Mouse (Mus musculus) left cerebral cortex, adult 2 months (tissue): Measurements from ENCODE around the gene Cacnb1. TPM values are rescaled to one million over a fixed set of nuclear protein-coding genes. Genes with fewer than 3 reads are reported as not detected.

Experiments
- DNase-seq, 2 experiments: peaks; one replicate each; pipeline ENCODE4 v3.0.0; 2021 to 2022; ENCODE audit warnings: low spot score in 2 of 2, mixed read lengths in 1 of 2; ENCODE audit errors: extremely low spot score in 1 of 2
- H3K27ac ChIP-seq: fragments of 200-600 bp; 2 replicates; pipeline ENCODE4 v1.8.1; 2022
- H3K4me3 ChIP-seq: fragments of 200-600 bp; 2 replicates; pipeline ENCODE4 v1.8.1; 2022
- CTCF ChIP-seq: fragments of 200-600 bp; IDR thresholded peaks from 2 replicates; pipeline ENCODE4 v1.8.1; 2022; ENCODE audit warnings: antibody characterized with exemption, mild to moderate bottlenecking, moderate library complexity
- intact Hi-C: fragments of 180-260 bp; cut with DNase I; formaldehyde crosslinking; loops from one replicate; pipeline ENCODE4 v1.15.1; 2025
- microRNA-seq, 2 experiments: library from miRNA; unstranded; fragments of <30 nt; microRNA quantifications; one replicate each; pipeline ENCODE4 v1.2.0; 2021
- total RNA-seq, 2 experiments: library from RNA; stranded (reverse); gene quantifications; 2 replicates each; pipeline ENCODE4 v1.2.3; 2021

Cacnb1 gene
- total RNA-seq, 2 experiments from 2014 or later, result 150 to 170 TPM

DNA sequence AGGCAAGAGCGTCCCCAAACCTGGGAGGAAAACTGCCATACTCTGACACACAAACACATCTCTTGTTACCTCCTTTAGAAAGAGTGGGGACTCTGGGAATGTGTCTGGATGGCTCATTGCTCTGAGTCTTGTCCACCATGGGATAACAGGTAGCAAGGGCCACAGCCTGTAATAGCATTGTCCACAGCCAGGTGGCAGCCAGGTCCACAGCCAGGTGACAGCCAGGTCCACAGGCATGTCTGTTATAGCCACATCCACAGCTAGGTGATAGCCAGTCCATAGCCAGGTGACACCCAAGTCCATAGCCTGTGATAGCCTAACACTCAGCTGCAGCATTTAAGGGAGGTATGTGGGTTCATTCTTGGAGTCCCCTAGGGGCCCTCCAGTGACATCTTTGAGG is 61.9 kb downstream of the Cacnb1 start:
- H3K27ac ChIP-seq, result no peak overlapping the region
- H3K4me3 ChIP-seq, result no peak overlapping the region
- peak; percentile 25; the same call in 1 of the 2 replicates for TF ChIP-seq CTCF
- no peak for DNase-seq
- intact Hi-C loops, result no loop called here

DNA sequence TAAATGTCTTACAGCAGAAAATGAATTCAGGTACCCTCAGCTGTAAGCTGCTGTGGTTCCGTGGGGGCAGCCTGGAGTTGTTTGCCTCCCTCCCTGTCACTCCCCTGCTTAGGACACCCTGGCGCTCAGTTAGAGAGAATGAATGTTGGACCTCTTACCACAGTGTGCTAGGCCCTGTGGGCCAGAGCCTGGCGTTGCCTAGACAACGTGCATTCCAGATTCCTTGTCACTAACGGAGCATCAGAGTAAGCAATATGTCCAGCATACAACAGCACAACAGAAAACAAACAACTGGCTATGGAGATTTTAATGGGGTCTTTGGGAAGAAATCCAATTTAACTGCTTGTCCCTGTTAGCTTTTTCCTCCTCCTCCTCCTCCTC is 63.5 kb downstream of the Cacnb1 start:
- Histone ChIP-seq H3K4me3 (no peak overlapping the region), H3K27ac (peak overlapping the region; percentile 57)
- no peak for TF ChIP-seq CTCF
- DNase-seq, result no peak
- intact Hi-C loops, result no loop called here

DNA sequence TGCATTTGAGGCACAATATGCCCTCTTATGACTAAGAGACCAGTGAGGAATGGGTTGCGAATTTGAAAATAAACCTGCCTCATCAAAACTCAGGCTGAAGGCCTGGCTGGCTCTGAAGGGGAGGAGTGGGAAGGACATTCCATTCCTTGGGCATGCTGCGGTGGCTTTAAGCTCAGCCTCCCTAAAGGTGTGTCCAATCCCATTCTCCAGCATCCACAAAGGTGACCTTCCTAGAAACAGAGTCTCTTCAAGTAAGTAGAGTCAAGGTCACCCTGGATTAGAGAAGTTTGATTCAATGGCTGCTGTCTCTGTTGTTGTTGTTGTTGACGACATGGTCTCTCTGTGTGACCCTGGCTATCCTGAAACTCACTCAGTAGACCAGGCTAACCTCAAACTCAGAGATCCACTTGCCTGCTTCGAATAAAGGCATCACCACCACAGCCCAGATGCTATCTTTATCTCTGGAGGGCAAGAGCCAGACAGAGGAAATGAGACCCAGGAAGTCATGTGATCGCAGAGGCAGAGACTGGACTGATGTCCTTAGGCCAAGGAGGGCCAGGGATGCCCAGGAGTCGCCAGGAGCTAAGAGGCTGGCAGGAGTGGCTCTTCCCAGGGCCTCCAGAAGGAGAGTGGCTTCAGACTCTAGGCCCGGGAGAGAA is 64.1 kb downstream of the Cacnb1 start:
- no peak overlapping the region for H3K4me3 ChIP-seq
- intact Hi-C loops, result no loop called here
- DNase-seq, result no peak
- peak overlapping the region; percentile 57 for H3K27ac ChIP-seq
- no peak for TF ChIP-seq CTCF

DNA sequence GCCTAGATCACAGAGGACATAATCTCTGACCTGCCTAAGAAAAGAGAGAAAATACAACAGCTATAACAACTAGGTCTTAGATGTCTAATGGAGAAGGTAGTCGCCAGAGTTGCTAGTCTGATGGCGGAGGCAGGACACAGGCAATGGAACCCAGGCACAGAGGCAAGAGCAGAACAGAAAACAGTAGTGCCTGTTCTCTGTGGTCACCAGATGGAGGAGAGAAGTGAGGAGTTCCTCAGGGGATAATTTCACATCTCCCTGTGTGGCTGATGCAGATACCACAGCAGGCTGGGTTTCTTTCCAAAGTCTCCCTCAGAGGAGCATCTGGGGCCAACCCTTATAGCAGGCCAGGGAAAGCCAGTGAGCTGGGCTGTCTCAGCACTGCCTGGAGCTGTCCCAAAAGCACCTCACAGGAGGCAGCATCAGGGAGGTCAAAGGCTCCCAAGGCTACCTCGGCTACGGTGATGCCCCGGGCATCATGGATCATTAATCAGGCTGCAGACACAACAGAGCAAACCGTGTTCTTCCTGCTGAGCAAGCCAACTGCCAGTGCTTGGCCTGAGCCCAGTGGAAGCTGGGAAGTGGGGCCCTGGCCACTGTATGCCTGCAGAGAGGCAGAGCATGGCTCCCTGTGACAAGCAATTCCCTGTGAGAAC is 65.8 kb downstream of the Cacnb1 start:
- no peak for TF ChIP-seq CTCF
- Histone ChIP-seq H3K27ac (peak overlapping the region; percentile 19; the same call in 1 of the 2 replicates), H3K4me3 (no peak overlapping the region)
- no peak for DNase-seq
- intact Hi-C loops, result no loop called here

DNA sequence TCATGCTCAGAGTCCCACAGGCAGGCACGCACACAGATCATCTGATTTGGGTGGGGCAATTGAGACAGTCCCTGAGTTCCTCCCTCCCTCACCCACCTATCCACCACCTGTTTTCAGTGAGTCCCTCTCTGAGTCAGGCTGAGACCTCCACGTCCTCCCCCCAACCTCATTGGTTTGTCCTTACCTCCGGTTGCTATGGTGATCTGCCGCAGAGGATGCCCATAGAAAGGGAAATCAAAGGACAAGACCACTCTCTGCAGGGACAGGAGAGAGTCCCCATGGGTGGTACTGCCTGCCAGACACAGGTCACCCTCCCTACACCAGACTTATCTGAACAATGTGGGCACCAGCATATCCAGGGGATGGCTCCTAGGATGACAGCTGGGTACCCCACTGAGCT is 66.9 kb downstream of the Cacnb1 start:
- no peak overlapping the region for H3K27ac ChIP-seq
- H3K4me3 ChIP-seq, result no peak overlapping the region
- no peak for TF ChIP-seq CTCF
- DNase-seq, result no peak
- intact Hi-C loops, result no loop called here

DNA sequence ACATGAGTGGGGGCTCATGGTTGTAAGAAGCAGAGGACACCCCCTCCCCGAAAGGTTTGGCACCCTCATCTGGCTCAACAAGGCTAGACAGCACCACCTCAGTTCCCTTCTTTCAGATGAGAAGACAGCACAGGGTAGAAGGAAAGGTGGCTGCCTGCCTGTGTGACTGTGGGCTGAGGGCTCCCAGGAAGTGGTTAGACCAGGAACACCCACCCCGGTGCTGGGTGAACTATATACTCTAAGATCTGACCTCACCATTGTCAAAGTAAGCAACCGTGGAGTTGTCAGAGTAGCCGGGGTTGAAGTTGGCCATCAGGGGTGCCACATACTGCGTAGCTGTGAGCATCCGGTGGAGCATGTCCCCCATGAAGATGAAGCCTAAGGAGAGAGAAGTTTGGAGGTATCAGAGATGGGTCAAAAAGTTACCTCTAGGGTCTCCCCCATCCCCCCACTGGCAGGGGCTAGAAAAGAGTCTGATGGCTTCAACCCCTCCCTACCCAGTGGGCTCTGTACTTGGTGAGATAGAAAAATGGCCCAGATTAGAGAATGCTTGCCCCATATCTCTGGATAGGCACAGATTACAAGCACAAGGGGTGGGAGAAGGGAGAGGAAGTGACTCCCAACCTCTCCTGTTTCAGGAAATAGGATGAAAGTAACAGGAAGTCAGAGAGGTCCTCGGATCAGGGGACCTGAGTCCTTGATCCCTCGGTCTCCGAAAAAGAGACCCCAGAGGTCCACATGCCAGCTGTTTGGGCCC is 67.5 kb downstream of the Cacnb1 start:
- no peak for TF ChIP-seq CTCF
- intact Hi-C loops, result no loop called here
- no peak for DNase-seq

DNA sequence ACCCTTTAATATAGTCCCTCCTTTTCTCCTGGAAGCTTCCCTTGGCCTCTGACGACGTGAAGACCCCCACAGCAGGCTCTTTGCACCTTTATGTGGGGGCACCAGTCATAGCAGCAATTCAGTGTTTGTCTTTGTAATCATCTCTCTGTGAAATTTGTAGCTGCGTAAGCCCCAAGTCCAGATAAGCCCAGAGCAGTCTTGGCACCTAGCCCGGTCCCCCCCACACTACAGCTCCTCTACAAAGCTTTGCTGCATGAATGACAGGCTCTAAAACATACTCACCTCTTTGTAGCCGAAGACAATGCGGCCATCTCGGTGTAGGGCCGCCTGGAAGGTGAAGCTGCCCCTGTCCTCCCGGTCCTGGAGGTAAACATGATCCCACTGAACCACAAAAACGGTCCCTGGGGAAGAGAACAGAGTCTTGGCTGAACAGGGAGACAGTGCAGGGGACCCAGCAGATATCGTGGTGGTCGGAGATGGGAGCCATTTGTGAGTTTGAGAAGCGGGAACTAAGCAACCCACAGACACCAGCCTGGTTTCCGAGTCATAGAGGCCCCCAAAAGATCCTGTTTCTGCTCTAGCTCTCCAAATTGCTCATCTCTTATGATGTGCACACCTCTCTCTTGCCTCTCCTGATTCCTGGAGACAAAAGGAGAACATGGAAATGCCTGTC is 68.2 kb downstream of the Cacnb1 start:
- Histone ChIP-seq H3K27ac (no peak overlapping the region), H3K4me3 (no peak overlapping the region)
- TF ChIP-seq CTCF, result no peak
- intact Hi-C loops, result no loop called here
- no peak for DNase-seq

More for the DNA sequence above, 67.5 kb downstream of the Cacnb1 start:
- no peak overlapping the region for H3K4me3 ChIP-seq
- no peak overlapping the region for H3K27ac ChIP-seq

DNA sequence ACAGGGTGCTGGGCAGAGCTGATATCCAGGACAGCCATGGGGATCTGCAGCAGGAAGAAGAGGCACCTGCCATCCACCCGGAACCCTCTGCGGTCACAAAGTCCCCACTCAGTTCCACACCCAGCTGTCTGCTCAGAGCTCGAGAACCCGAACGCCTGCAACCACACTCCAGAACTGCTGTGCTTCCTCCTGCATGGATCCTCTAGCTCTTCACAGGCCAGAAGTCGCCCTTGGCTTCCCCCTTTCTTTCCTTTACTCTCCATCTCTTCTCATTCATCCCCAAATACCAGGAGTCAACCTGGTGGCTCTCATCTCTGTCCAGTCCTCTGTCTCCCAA is 68.9 kb downstream of the Cacnb1 start:
- no peak for DNase-seq
- Histone ChIP-seq H3K4me3 (no peak overlapping the region), H3K27ac (no peak overlapping the region)
- intact Hi-C loops, result no loop called here
- no peak for TF ChIP-seq CTCF

DNA sequence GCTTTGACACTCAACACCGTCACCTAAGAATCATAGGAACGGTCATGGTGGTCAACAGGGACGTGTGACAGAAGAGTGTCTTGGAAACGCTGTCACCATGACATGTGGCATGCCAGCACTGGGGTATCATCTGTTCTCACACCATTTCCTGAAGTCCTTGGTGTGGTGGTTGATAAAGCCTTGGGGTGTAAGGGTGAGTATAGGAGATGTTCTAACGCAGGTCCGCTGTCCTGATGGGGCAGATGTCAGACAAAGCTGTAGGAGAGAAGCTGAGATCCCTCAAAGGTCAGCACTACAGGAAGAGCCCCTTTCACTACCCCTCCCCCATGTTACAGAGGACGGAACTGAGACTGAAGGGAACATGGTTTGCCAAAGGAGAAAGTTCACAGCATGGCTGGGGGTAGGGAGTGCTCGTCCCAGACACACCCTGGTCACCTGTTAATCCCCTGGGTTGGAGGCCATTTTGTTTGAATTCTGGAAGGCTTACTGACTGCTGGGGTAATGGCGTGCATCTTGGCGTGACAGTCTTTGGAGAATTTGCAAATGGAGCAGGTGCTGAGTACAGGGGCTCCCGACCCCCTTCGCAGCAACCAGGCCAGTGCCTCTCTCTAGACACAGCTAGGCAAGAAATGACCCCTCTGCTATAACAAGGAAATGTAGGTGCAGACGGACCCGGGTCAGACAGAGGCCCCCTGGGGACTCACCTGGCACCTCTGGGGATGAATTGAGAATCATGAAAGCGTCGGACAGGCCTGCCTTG is 69.5 kb downstream of the Cacnb1 start:
- H3K27ac ChIP-seq, result no peak overlapping the region
- H3K4me3 ChIP-seq, result no peak overlapping the region
- TF ChIP-seq CTCF, result no peak
- no peak for DNase-seq
- intact Hi-C loops, result no loop called here

DNA sequence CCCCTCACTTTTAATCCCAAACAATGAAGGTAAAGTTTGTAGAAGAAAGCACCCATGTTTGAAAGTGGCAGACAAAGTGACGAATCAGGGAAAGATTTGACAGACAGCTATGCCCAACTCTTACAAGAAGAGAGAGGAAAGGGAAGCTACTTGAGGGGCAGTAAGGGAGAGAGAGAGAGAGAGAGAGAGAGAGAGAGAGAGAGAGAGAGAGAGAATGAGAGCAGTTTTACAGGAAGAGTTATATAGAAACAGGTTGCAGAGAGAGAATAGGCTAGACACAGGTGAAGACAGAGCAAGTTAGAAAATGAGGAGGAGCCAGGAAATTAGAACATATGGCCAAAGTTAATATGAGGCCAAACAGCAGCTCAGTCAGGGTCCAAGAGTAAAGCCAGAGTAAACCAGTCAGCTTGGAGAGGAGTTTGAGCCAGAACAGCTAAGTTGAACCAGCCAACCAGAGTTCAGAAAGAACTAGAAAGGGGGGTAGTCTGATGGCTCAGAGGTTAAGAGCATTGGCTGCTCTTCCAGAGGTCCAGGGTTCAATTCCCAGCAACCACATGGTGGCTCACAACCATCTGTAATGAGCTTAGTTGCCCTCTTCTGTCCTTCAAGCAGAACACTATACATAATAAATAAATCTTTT is 70.3 kb downstream of the Cacnb1 start:
- Histone ChIP-seq H3K4me3 (no peak overlapping the region), H3K27ac (no peak overlapping the region)
- TF ChIP-seq CTCF, result no peak
- intact Hi-C loops, result no loop called here
- DNase-seq, result no peak

Small RNAs within 50 kb of the gene (microRNA-seq; reads per million reads assigned to microRNA genes)
- gene Gm27597, result 0 reads per million in 2 experiments

Other genes with a start within 250 kb of the Cacnb1 start
- 1 to 10 TPM in 1 of 2 experiments, not detected in 1; 1.0 TPM for gene 1700001P01Rik, start 247.1 kb downstream of the Cacnb1 start, total RNA-seq
- gene Rpl23, start 240.6 kb downstream of the Cacnb1 start, total RNA-seq, result 100 to 1,000 TPM; 326 to 327 TPM
- gene Lasp1, start 224.0 kb downstream of the Cacnb1 start, total RNA-seq, result 100 to 1,000 TPM; 174 to 191 TPM
- 10 to 100 TPM; 77.6 to 78.9 TPM for gene B230217C12Rik, start 182.3 kb downstream of the Cacnb1 start, total RNA-seq
- gene Fbxo47, start 138.9 kb downstream of the Cacnb1 start, total RNA-seq, result 1 to 10 TPM; 2.8 to 2.9 TPM
- 10 to 100 TPM; 35.2 to 37.1 TPM for gene Plxdc1, start 36.6 kb downstream of the Cacnb1 start, total RNA-seq
- 1 to 10 TPM; 1.2 TPM for gene Arl5c, start 26.9 kb downstream of the Cacnb1 start, total RNA-seq
- 100 to 1,000 TPM; 560 to 591 TPM for gene Rpl19, start 3.7 kb upstream of the Cacnb1 start, total RNA-seq
- gene Stac2, start 30.4 kb upstream of the Cacnb1 start, total RNA-seq, result 10 to 100 TPM; 97.3 to 99.9 TPM
- 10 to 100 TPM; 33.2 to 33.6 TPM for gene Fbxl20, start 127.4 kb upstream of the Cacnb1 start, total RNA-seq
- gene Med1, start 170.3 kb upstream of the Cacnb1 start, total RNA-seq, result 10 to 100 TPM; 54.9 to 55.1 TPM
- gene Cdk12, start 180.0 kb upstream of the Cacnb1 start, total RNA-seq, result 10 to 100 TPM; 40.0 to 40.3 TPM